Comparison of ENCODE assay signal across 8 mouse cellular contexts in genomic region chrX:42033111-42033693, GRCm38 (mm10). TPM values are rescaled to one million over a fixed set of nuclear protein-coding genes. Genes with fewer than 3 reads are reported as not detected.
A peak's percentile ranks its signal among the peaks of the same experiment; 100 is the strongest.
DNase-seq lines count a peak whose midpoint lies in the region; ATAC-seq lines count a peak whose summit lies in the region.

No protein-coding gene starts in this region.

- no peaks in the 10 kb centered on the region for H3K4me1 ChIP-seq in kidney, embryonic 14.5 days (ENCODE audit: control insufficient read depth, insufficient read depth, low read length)
- no peaks in the 10 kb centered on the region for H3K4me1 ChIP-seq in limb, embryonic 12.5 days (replicated peaks)
- H3K4me1 ChIP-seq in midbrain, embryonic 15.5 days: no peaks in the 10 kb centered on the region

- H3K4me3 ChIP-seq in kidney, embryonic 14.5 days (ENCODE audit: low read length): no peak overlapping the region
- H3K4me3 ChIP-seq in limb, embryonic 12.5 days (replicated peaks): no peak overlapping the region
- H3K4me3 ChIP-seq in midbrain, embryonic 15.5 days: no peak overlapping the region

- no peak for ATAC-seq in kidney, embryonic 14.5 days (ENCODE audit: low FRiP score, low TSS enrichment)
- ATAC-seq in limb, embryonic 12.5 days (ENCODE audit: insufficient number of reproducible peaks, insufficient read depth, low FRiP score, low TSS enrichment, low read depth): no peak
- peak; percentile 65; the same call in 1 of the 2 replicates for ATAC-seq in midbrain, embryonic 15.5 days (replicated peaks)

- H3K9me3 ChIP-seq in kidney, embryonic 14.5 days (ENCODE audit: control insufficient read depth, low read length): no peaks in the 10 kb centered on the region
- H3K9me3 ChIP-seq in limb, embryonic 12.5 days: no peaks in the 10 kb centered on the region
- H3K9me3 ChIP-seq in midbrain, embryonic 15.5 days: no peaks in the 10 kb centered on the region

- WGBS in kidney, embryonic 14.5 days: 52% methylated on average over 8 of the region's 8 CpGs
- WGBS in limb, embryonic 12.5 days: 37% methylated on average over 8 of the region's 8 CpGs
- WGBS in midbrain, embryonic 15.5 days: 37% methylated on average over 8 of the region's 8 CpGs

- intact Hi-C loops in gastrocnemius, postnatal 36 days (cut with DNase I): loop anchor here (2.0 kb wide), 1 partner anchor 116 kb away; the partner anchor contains the start of gene Stag2

- peak; percentile 63 for DNase-seq in kidney, adult 11 months
- peak; percentile 78 for DNase-seq in embryo, embryonic 10.5 days (ENCODE audit: low spot score)
- peak; percentile 53 to 60 for DNase-seq in gastrocnemius, postnatal 36 days
- peak; percentile 80 for DNase-seq in kidney, adult 18-20 months
- DNase-seq in spleen, postnatal 4 days (ENCODE audit: low spot score in 2 of 2): peak; percentile 74 to 89

- H3K4me2 ChIP-seq in kidney, embryonic 14.5 days (replicated peaks; ENCODE audit: low read depth, low read length): no peak overlapping the region
- no peak overlapping the region for H3K4me2 ChIP-seq in limb, embryonic 12.5 days
- H3K4me2 ChIP-seq in midbrain, embryonic 15.5 days: peak overlapping the region; percentile 27; the same call in 1 of the 2 replicates

- H3K36me3 ChIP-seq in kidney, embryonic 14.5 days (ENCODE audit: control insufficient read depth, insufficient read depth, low read length): no peaks in the 10 kb centered on the region
- H3K36me3 ChIP-seq in limb, embryonic 12.5 days: no peaks in the 10 kb centered on the region
- H3K36me3 ChIP-seq in midbrain, embryonic 15.5 days (replicated peaks): no peaks in the 10 kb centered on the region

- H3K9ac ChIP-seq in kidney, embryonic 14.5 days (ENCODE audit: low read depth, low read length): no peak overlapping the region
- no peak overlapping the region for H3K9ac ChIP-seq in limb, embryonic 12.5 days (replicated peaks)
- H3K9ac ChIP-seq in midbrain, embryonic 15.5 days: no peak overlapping the region

- no peak overlapping the region for H3K27ac ChIP-seq in kidney, embryonic 14.5 days (ENCODE audit: low read depth, low read length)
- H3K27ac ChIP-seq in limb, embryonic 12.5 days: 0 out of 2 replicates have a peak overlapping the region, but pooled peaks have one; percentile 41
- H3K27ac ChIP-seq in midbrain, embryonic 15.5 days: no peak overlapping the region

- no peaks in the 10 kb centered on the region for H3K27me3 ChIP-seq in kidney, embryonic 14.5 days (ENCODE audit: control insufficient read depth, insufficient read depth, low read length)
- H3K27me3 ChIP-seq in limb, embryonic 12.5 days: no peaks in the 10 kb centered on the region
- no peaks in the 10 kb centered on the region for H3K27me3 ChIP-seq in midbrain, embryonic 15.5 days (replicated peaks)

RNA-seq across cellular contexts. Expression of gene Xiap, which starts 26.3 kb away (rescaled TPM):
- 19.8 and 23.7 TPM in 2 replicates for polyA plus RNA-seq in kidney, embryonic 14.5 days (2014; fragmentation: Nextera tagmentation; extraction: Ambion mirVana)
- total RNA-seq in gastrocnemius, postnatal 36 days (2021): 10 to 100 TPM; 17.2 to 17.6 TPM
- 12.5 and 14.8 TPM in 2 replicates for polyA plus RNA-seq in limb, embryonic 12.5 days (2016; fragmentation: Nextera tagmentation; extraction: Ambion mirVana)
- polyA plus RNA-seq in midbrain, embryonic 15.5 days (2015; fragmentation: Nextera tagmentation; extraction: Ambion mirVana): 10.5 and 11.6 TPM in 2 replicates
